Mouse (Mus musculus) heart, postnatal 36 days (tissue): ENCODE results near the gene Bdh2. TPM values are rescaled to one million over a fixed set of nuclear protein-coding genes. Genes with fewer than 3 reads are reported as not detected.

Source experiments
- DNase-seq, 2 experiments: peaks; one replicate each; pipeline ENCODE4 v3.0.0; 2021 to 2022
- intact Hi-C: fragments of 180-260 bp; cut with DNase I; formaldehyde crosslinking; loops from one replicate; pipeline ENCODE4 v1.15.1; 2025
- total RNA-seq, 2 experiments: library from RNA; stranded (reverse); gene quantifications; 2 replicates each; pipeline ENCODE4 v1.2.3; 2021

Gene Bdh2
- 1 to 10 TPM; 4.0 to 4.9 TPM for total RNA-seq

GRCm38 (mm10) chr3:135280669-135281415, at the start of gene Bdh2:
Gene Bdh2 (plus strand): TSS chr3:135281221.
- intact Hi-C loops, result loop anchor here (2.0 to 5.0 kb wide), 3 partner anchors 121 to 450 kb away; no protein-coding TSS in a partner anchor
- peak; percentile 75 to 77 for DNase-seq

- no peak for DNase-seq
- intact Hi-C loops, result no loop called here
Observed at GRCm38 (mm10) chr3:135232058-135232457, 49.0 kb upstream of the Bdh2 start.

GRCm38 (mm10) chr3:135232462-135232861, 48.6 kb upstream of the Bdh2 start:
- DNase-seq, result no peak
- intact Hi-C loops, result no loop called here

- DNase-seq, result no peak
- intact Hi-C loops, result no loop called here
Observed at GRCm38 (mm10) chr3:135245733-135246132, 35.3 kb upstream of the Bdh2 start.

GRCm38 (mm10) chr3:135246828-135247227, 34.2 kb upstream of the Bdh2 start:
- intact Hi-C loops, result no loop called here
- DNase-seq, result no peak

- intact Hi-C loops, result no loop called here
- DNase-seq, result no peak
Observed at GRCm38 (mm10) chr3:135249104-135249503, 31.9 kb upstream of the Bdh2 start.

- intact Hi-C loops, result no loop called here
- DNase-seq, result no peak
Observed at GRCm38 (mm10) chr3:135251825-135252224, 29.2 kb upstream of the Bdh2 start.

- no peak for DNase-seq
- intact Hi-C loops, result no loop called here
Observed at GRCm38 (mm10) chr3:135254784-135255183, 26.2 kb upstream of the Bdh2 start.

- no peak for DNase-seq
- intact Hi-C loops, result no loop called here
Observed at GRCm38 (mm10) chr3:135258919-135259318, 22.1 kb upstream of the Bdh2 start.

- DNase-seq, result no peak
- intact Hi-C loops, result no loop called here
Observed at GRCm38 (mm10) chr3:135260233-135260632, 20.8 kb upstream of the Bdh2 start.

- no peak for DNase-seq
- intact Hi-C loops, result no loop called here
Observed at GRCm38 (mm10) chr3:135268616-135269015, 12.4 kb upstream of the Bdh2 start.

- intact Hi-C loops, result no loop called here
- DNase-seq, result no peak
Observed at GRCm38 (mm10) chr3:135269391-135269990, 11.5 kb upstream of the Bdh2 start.

- intact Hi-C loops, result no loop called here
- DNase-seq, result no peak
Observed at GRCm38 (mm10) chr3:135272627-135273026, 8.4 kb upstream of the Bdh2 start.

GRCm38 (mm10) chr3:135273047-135273446, 8.0 kb upstream of the Bdh2 start:
- intact Hi-C loops, result no loop called here
- DNase-seq, result no peak

GRCm38 (mm10) chr3:135280160-135280559, 861 bp upstream of the Bdh2 start:
- DNase-seq, result no peak
- intact Hi-C loops, result loop anchor here (2.0 to 5.0 kb wide), 3 partner anchors 122 to 451 kb away; no protein-coding TSS in a partner anchor

- no peak for DNase-seq
- intact Hi-C loops, result loop anchor here (2.0 to 5.0 kb wide), 3 partner anchors 121 to 449 kb away; no protein-coding TSS in a partner anchor
Observed at GRCm38 (mm10) chr3:135281701-135282100, 680 bp downstream of the Bdh2 start.

GRCm38 (mm10) chr3:135285256-135285655, 4.2 kb downstream of the Bdh2 start:
- intact Hi-C loops, result no loop called here
- no peak for DNase-seq

GRCm38 (mm10) chr3:135285807-135286206, 4.8 kb downstream of the Bdh2 start:
- no peak for DNase-seq
- intact Hi-C loops, result no loop called here

- DNase-seq, result no peak
- intact Hi-C loops, result no loop called here
Observed at GRCm38 (mm10) chr3:135288138-135288750, 7.2 kb downstream of the Bdh2 start.

GRCm38 (mm10) chr3:135289148-135289547, 8.1 kb downstream of the Bdh2 start:
- DNase-seq, result no peak
- intact Hi-C loops, result no loop called here

GRCm38 (mm10) chr3:135290249-135290894, 9.4 kb downstream of the Bdh2 start:
- intact Hi-C loops, result loop anchor here (2.0 to 5.0 kb wide), 3 partner anchors 247 to 440 kb away; no protein-coding TSS in a partner anchor
- peak; percentile 41 to 44 for DNase-seq
